Mouse (Mus musculus) testis, adult 2 months (tissue): Measurements from ENCODE around the gene Gm20503.

Source experiments
- CTCF ChIP-seq: fragments of 200-500 bp; IDR thresholded peaks from 2 replicates; pipeline ENCODE4 v1.5.1; 2012; ENCODE audit warnings: low read depth, mild to moderate bottlenecking, inconsistent platforms, low read length, moderate library complexity; ENCODE audit not compliant: control insufficient read depth, insufficient read depth, insufficient replicate concordance
- POLR2A ChIP-seq: fragments of 200-500 bp; IDR thresholded peaks from 2 replicates; pipeline ENCODE4 v1.6.1; 2012; ENCODE audit warnings: low read depth, mild to moderate bottlenecking, inconsistent platforms, low read length, moderate library complexity; ENCODE audit not compliant: control insufficient read depth

GRCm38 (mm10) chr4:59043074-59043473 is 40.1 kb downstream of the Gm20503 start:
- TF ChIP-seq CTCF (no peak), POLR2A (no peak)
